Mouse (Mus musculus): ENCODE measurements at regions not wholly inside any gene's neighbourhood (a gene's known extent, or its start where the extent isn't known, plus 50 kb on each side); places are given as distances from the start of the nearest gene placed in this dataset.

DNA sequence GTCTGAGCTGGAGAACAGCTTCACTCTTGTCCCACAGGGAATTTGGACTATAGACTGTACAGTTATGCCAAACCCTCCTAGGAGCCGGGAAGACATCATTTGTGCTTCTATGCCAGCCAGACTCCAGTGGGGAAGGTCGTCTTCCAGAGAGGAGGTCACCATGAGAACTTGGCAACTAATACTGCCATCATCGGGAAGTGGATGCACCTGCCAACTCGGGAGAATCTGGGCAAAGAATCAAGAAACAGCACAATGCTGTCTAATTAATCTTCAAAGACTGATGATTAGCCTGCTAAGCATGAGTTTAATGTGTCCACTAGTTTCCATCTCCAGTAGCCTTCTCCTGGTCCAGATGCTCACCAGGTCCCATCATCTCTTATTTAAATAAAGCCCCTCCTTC lies 374.8 kb downstream of the Gm9195 start:
- in situ Hi-C loops (cut with MboI; ENCODE audit: low sequenced_read_pairs) = no loop called here

- in situ Hi-C loops (cut with MboI; ENCODE audit: low sequenced_read_pairs) = no loop called here
These were observed 378.2 kb downstream of the Gm9195 start for GRCm38 (mm10) chr14:72113377-72113993.

DNA sequence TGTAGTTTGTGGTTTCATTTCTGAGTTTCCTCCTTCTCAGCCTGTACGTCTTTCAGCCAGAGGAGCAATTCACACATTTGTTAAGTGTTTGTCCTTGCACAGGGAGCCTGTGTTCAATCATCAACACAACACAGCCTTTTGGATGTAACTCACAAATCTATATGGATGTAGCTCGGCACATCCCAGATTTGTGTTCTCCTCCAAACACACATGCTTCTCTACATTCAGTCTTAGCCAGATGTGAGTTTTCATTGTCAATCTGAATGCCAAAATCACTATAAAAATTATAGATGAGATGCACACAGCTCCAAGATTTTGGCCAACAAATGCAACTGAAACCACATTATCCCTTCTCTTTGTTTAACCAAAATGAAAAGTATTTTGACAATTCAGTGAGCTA lies 380.9 kb downstream of the Gm9195 start:
- in situ Hi-C loops (cut with MboI; ENCODE audit: low sequenced_read_pairs) = no loop called here

- in situ Hi-C loops (cut with MboI; ENCODE audit: low sequenced_read_pairs) = no loop called here
These were observed 400.1 kb downstream of the Gm9195 start for GRCm38 (mm10) chr14:72091579-72091978.

DNA sequence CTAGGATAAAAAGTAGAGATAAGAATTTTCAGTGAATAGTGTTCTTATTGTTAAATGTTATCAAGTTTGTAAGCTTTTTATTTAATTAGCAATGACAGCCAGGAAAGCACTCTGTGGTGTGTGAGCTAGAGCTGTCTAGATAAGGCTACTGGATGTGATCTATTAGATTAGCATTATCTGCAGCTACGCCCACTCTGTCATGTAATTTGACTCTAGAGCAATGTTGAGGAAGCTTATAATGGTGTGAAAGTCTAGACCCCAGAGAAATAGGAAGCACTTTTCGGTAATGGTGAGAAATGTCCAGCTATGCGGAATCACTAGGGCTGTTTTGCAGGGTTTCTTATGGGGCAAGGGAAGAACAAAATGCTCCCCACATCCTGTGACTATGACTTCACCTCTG lies 410.2 kb downstream of the Gm9195 start:
- in situ Hi-C loops (cut with MboI; ENCODE audit: low sequenced_read_pairs) = no loop called here

DNA sequence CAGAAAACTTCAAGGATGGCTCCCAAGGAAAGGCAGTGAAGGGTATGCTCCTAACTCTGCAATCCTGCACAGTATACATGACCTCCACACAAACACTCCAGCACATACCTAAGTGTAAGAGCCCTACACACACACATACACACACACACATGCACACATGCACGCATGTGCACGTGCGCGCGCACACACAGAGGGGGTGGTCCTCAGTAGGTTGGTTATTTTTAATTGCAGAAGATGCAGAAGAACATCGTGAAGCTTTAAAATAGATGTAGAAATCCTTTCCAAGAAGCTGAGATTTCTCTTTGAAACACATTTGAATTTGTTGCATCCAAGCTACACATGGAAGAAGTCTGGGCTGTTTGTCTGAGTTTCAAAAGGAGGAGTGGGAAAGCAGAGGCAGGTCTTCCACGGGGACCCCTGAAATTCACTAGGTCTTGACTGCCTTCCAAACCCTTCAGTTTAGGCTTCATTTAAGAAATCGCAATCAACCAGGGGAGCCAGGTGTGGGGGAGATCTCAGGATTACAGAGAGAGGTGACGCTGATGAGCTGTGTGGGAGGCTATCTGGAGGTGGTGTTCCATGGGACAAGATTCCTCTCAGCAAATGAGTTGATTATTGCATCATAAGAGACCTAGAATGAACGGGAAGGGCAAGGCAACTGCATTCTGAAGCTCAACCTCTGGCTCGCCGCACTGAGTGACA lies 427.4 kb downstream of the Gm9195 start:
- in situ Hi-C loops (cut with MboI; ENCODE audit: low sequenced_read_pairs) = no loop called here

DNA sequence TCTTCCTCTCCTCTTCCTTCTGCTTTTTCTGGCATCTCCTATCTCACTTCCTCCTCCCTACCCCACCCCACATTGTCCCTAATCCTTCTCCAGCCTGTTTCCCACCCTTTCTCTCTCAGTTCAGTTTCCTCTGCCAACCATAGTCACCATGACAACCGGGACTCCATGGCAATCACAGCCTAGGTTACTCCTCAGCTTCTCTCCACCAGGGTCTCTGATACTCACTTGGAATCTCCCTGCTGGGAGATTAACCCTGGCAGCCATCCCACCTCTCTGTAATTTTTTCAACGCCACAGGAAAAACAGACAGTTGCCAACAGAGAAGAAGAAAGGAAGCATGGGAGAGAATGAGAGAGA lies 448.8 kb downstream of the Gm9195 start:
- in situ Hi-C loops (cut with MboI; ENCODE audit: low sequenced_read_pairs) = no loop called here

- in situ Hi-C loops (cut with MboI; ENCODE audit: low sequenced_read_pairs) = no loop called here
These were observed 449.3 kb downstream of the Gm9195 start for GRCm38 (mm10) chr14:72042112-72042880.

DNA sequence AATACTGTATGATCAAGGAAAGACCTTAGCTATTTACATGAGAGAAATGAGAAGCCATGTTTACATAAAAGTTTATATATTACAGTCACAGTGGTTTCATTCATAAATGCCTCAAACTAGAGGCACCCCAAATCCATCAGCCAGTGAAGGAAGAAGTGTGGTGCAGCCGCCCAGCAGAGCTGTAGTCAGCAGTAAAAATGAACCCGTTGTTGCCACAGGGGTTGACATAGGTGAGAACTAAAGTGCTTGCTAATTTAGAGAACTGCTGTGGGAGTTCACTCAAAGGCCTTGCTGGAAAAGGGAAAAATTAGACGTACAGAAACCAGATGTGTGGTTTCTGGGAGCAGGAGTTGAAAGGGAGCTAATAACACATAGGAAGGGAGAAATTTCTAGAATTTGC lies 461.2 kb downstream of the Gm9195 start:
- in situ Hi-C loops (cut with MboI; ENCODE audit: low sequenced_read_pairs) = no loop called here

- in situ Hi-C loops (cut with MboI; ENCODE audit: low sequenced_read_pairs) = no loop called here
These were observed 464.1 kb downstream of the Gm9195 start for GRCm38 (mm10) chr14:72027362-72028020.

DNA sequence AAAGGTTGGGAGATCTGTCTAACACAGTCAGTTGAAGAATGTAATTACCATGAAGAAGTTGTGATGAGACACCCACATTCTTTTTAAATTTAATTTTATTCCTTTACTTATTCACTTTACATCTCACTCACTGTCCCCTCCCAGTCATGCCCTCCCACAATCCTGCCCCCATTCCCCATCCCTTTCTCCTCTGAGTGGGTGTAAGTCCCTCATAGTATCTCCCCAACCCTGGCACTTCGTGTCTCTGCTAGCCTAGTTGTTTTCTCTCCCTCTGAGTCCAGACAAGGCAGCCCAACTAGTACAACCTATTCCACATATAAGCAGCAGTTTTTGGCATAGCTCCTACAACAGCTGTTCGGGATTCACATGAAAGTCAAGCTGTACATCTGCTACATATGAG lies 487.3 kb downstream of the Gm9195 start:
- in situ Hi-C loops (cut with MboI; ENCODE audit: low sequenced_read_pairs) = no loop called here

GRCm38 (mm10) chr14:72002205-72003138 lies 489.2 kb downstream of the Gm9195 start:
- in situ Hi-C loops (cut with MboI; ENCODE audit: low sequenced_read_pairs) = no loop called here

- in situ Hi-C loops (cut with MboI; ENCODE audit: low sequenced_read_pairs) = no loop called here
These were observed 518.6 kb downstream of the Gm9195 start for GRCm38 (mm10) chr14:71973016-71973415.

GRCm38 (mm10) chr14:71972521-71972920 lies 519.1 kb downstream of the Gm9195 start:
- in situ Hi-C loops (cut with MboI; ENCODE audit: low sequenced_read_pairs) = no loop called here

DNA sequence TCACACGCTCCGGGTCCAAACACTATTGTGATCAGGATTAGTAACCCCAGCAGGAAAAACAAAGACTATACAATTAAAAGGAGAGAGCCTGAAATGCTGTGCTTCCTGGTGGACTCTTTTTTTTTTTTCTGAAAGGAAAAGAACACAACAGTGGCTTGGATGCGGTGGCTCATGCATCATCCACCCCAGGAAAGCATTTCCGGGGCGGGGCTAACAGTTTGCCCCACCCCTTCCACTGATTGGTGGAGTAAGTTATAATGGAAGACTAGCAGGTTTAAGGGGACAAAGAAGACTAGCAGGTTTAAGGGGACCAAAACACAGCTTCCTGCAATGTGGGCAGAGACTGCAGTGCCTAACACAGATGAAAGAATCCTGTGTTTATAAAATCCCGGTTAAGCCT lies 524.0 kb downstream of the Gm9195 start:
- in situ Hi-C loops (cut with MboI; ENCODE audit: low sequenced_read_pairs) = no loop called here

DNA sequence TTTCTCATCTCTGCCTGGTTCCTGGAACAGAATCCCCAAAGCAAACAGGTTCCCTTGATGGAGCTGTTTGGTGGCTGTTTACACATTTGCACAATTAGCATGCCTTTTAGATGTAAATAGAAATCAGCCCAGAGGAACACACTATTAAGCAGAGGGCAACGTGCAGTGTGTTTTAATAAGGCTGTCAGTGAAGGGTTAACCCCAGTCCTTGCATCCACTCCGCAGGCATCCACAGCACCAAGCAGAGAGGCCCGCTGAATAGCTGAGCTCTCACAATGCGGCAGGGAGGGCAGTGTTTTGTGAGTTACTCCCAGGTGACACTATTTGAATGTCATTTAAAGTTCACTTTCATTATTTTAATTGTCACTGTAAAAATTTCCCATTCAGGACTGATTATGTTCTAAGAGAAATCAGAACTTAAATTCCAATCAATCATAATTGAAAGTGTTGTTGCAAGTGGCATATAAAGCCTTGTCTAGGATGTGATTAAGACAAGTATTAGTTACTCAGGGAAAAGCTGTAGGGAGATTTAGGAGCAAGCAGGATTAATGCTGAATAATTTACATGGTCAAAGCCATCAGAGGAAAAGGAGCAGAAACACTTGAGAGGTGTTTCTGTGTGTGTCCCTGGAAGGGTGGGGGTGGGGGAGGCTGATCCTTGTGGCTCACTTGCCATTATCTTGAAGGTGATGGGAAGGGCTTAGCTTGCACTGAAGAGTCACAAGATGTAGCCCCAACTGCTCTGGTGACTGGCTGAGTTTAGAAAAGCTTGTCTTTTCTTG lies 528.1 kb downstream of the Gm9195 start:
- in situ Hi-C loops (cut with MboI; ENCODE audit: low sequenced_read_pairs) = no loop called here

- in situ Hi-C loops (cut with MboI; ENCODE audit: low sequenced_read_pairs) = no loop called here
These were observed 542.9 kb downstream of the Gm9195 start for GRCm38 (mm10) chr14:71948701-71949100.

- in situ Hi-C loops (cut with MboI; ENCODE audit: low sequenced_read_pairs) = no loop called here
These were observed 554.5 kb downstream of the Gm9195 start for GRCm38 (mm10) chr14:71937157-71937485.

DNA sequence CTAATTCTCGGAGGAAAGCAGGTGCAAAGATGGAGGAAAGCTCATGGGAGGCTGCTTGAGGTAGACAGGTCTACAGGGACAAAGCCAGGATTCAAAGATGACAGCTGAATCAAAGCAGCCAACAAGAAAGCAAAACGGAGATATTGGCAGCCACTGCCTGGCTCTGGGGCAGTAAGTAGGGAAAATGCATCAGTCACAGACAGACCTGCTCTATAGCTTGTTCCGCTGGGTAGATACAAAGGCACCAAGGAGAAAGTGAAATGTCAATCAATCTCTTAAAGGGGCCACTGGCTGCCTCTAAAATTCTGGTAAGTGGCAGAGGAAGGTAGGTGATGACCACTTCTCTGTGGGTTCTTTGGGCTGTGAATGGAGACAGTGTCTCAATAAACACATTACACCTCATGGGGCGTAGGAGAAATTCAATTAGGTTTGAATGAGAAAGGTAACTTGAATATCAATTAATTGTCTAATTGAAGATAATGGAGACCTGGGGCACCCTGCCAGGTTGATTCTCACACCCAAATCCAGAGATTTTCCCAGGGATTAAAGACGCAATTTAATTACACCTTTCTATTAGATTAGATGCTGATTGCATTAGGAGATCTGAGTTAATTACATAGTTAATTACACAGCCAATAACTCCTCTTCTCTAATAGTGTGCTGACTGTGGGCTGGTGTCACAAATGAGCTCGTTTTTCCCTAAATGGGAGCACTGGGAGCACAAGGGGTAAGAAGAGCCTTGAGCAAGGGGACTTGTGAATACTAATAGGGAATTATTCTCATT lies 555.1 kb downstream of the Gm9195 start:
- in situ Hi-C loops (cut with MboI; ENCODE audit: low sequenced_read_pairs) = no loop called here
